Mouse (Mus musculus) intestine, embryonic 15.5 days (tissue): ENCODE measurements around the gene Nrd1. TPM values are rescaled to one million over a fixed set of nuclear protein-coding genes. Genes with fewer than 3 reads are reported as not detected.

ENCODE experiments used
- ATAC-seq: fragments of 200-750 bp; cut with Nextera tagmentation; 2 replicates; pipeline ENCODE4 v1.8.0; 2017; ENCODE audit warnings: moderate TSS enrichment, moderate library complexity
- H3K27ac ChIP-seq: fragments of 300-500 bp; sonication (generic); 2 replicates; pipeline ENCODE4 v1.5.1; 2015; ENCODE audit warnings: mild to moderate bottlenecking, inconsistent platforms
- H3K27me3 ChIP-seq: fragments of 300-500 bp; sonication (generic); replicated peaks from 2 replicates; pipeline ENCODE4 v1.6.1; 2015; ENCODE audit warnings: inconsistent platforms
- H3K36me3 ChIP-seq: fragments of 300-500 bp; sonication (generic); 2 replicates; pipeline ENCODE4 v1.6.1; 2015; ENCODE audit warnings: inconsistent platforms
- H3K4me1 ChIP-seq: fragments of 300-500 bp; sonication (generic); replicated peaks from 2 replicates; pipeline ENCODE4 v1.6.1; 2015; ENCODE audit warnings: inconsistent platforms
- H3K4me2 ChIP-seq: fragments of 300-500 bp; sonication (generic); replicated peaks from 2 replicates; pipeline ENCODE4 v1.6.1; 2015; ENCODE audit warnings: mild to moderate bottlenecking, inconsistent platforms
- H3K4me3 ChIP-seq: fragments of 300-500 bp; sonication (generic); replicated peaks from 2 replicates; pipeline ENCODE4 v1.5.1; 2015; ENCODE audit warnings: inconsistent platforms
- H3K9ac ChIP-seq: fragments of 300-500 bp; sonication (generic); 2 replicates; pipeline ENCODE4 v1.6.1; 2015; ENCODE audit warnings: inconsistent platforms
- H3K9me3 ChIP-seq: fragments of 300-500 bp; sonication (generic); 2 replicates; pipeline ENCODE4 v1.6.1; 2016; ENCODE audit warnings: inconsistent platforms
- WGBS: fragments of 180-500 bp; shearing (Covaris S2); methylation state at CpG from one replicate; pipeline ENCODE4 v1.1.7; 2015; 5-methylcytosine and 5-hydroxymethylcytosine counted together
- polyA plus RNA-seq: library from polyadenylated mRNA; unstranded; fragments of >200 nt; fragmentation: Nextera tagmentation; extraction: Ambion mirVana; gene quantifications from 2 replicates; pipeline ENCODE4 v1.2.1, GENCODE M21; 2015

Gene Nrd1
- polyA plus RNA-seq, 1 experiment from 2014 or later: 56.0 TPM

- WGBS: 88% methylated on average over 3 of the region's 3 CpGs
- no peaks in the 10 kb centered on the region for H3K9me3 ChIP-seq
Measured at GRCm38 (mm10) chr4:109073296-109073695, 72.8 kb downstream of the Nrd1 start.

GRCm38 (mm10) chr4:109078941-109079340 is 78.5 kb downstream of the Nrd1 start:
- H3K4me2 ChIP-seq: no peak overlapping the region
- ATAC-seq: no peak
- H3K36me3 ChIP-seq: peaks cover 5% of the 10 kb centered on the region; the same call in 1 of the 2 replicates
- 90% methylated on average over 7 of the region's 7 CpGs for WGBS
- H3K27me3 ChIP-seq: no peaks in the 10 kb centered on the region
- H3K4me3 ChIP-seq: no peak overlapping the region
- H3K9ac ChIP-seq: no peak overlapping the region
- no peak overlapping the region for H3K27ac ChIP-seq
- no peaks in the 10 kb centered on the region for H3K4me1 ChIP-seq
- no peaks in the 10 kb centered on the region for H3K9me3 ChIP-seq

More at GRCm38 (mm10) chr4:109073296-109073695, 72.8 kb downstream of the Nrd1 start:
- Histone ChIP-seq H3K4me1 (no peaks in the 10 kb centered on the region), H3K4me2 (no peak overlapping the region), H3K27me3 (no peaks in the 10 kb centered on the region), H3K9ac (no peak overlapping the region), H3K27ac (no peak overlapping the region), H3K36me3 (peaks cover 9% of the 10 kb centered on the region), H3K4me3 (no peak overlapping the region)
- ATAC-seq: no peak

- H3K9me3 ChIP-seq: no peaks in the 10 kb centered on the region
- H3K36me3 ChIP-seq: peaks cover 5% of the 10 kb centered on the region; the same call in 1 of the 2 replicates
- ATAC-seq: no peak
- no peaks in the 10 kb centered on the region for H3K27me3 ChIP-seq
- H3K4me2 ChIP-seq: no peak overlapping the region
- no peak overlapping the region for H3K4me3 ChIP-seq
- 68% methylated on average over 3 of the region's 3 CpGs for WGBS
- no peak overlapping the region for H3K9ac ChIP-seq
- H3K27ac ChIP-seq: no peak overlapping the region
- no peaks in the 10 kb centered on the region for H3K4me1 ChIP-seq
Measured at GRCm38 (mm10) chr4:109079676-109080075, 79.2 kb downstream of the Nrd1 start.

- Histone ChIP-seq H3K4me2 (no peak overlapping the region), H3K27me3 (no peaks in the 10 kb centered on the region), H3K36me3 (peaks cover 5% of the 10 kb centered on the region; the same call in 1 of the 2 replicates), H3K9ac (no peak overlapping the region), H3K4me3 (no peak overlapping the region), H3K4me1 (no peaks in the 10 kb centered on the region), H3K27ac (no peak overlapping the region), H3K9me3 (no peaks in the 10 kb centered on the region)
- no peak for ATAC-seq
- WGBS: 53% methylated on average over 5 of the region's 5 CpGs
Measured at GRCm38 (mm10) chr4:109080118-109080517, 79.7 kb downstream of the Nrd1 start.

GRCm38 (mm10) chr4:109089171-109089570 is 88.7 kb downstream of the Nrd1 start:
- Histone ChIP-seq H3K4me2 (no peak overlapping the region), H3K4me1 (peaks cover 5% of the 10 kb centered on the region; the same call in 1 of the 2 replicates), H3K27me3 (no peaks in the 10 kb centered on the region), H3K9me3 (no peaks in the 10 kb centered on the region), H3K27ac (no peak overlapping the region), H3K4me3 (no peak overlapping the region), H3K9ac (no peak overlapping the region), H3K36me3 (no peaks in the 10 kb centered on the region)
- WGBS: 92% methylated on average over 5 of the region's 5 CpGs
- no peak for ATAC-seq

GRCm38 (mm10) chr4:109089999-109090398 is 89.5 kb downstream of the Nrd1 start:
- 29% methylated on average over 6 of the region's 6 CpGs for WGBS
- peak; percentile 51 for ATAC-seq
- no peak overlapping the region for H3K4me2 ChIP-seq

GRCm38 (mm10) chr4:109091241-109091777 is 90.9 kb downstream of the Nrd1 start:
- 82% methylated on average over 8 of the region's 8 CpGs for WGBS
- Histone ChIP-seq H3K4me1 (peaks cover 11% of the 10 kb centered on the region; the same call in 1 of the 2 replicates), H3K27me3 (no peaks in the 10 kb centered on the region), H3K4me2 (no peak overlapping the region), H3K4me3 (no peak overlapping the region), H3K9ac (no peak overlapping the region), H3K36me3 (0 out of 2 replicates have a peak, but pooled peaks cover under 1% of the 10 kb centered on the region), H3K27ac (no peak overlapping the region), H3K9me3 (no peaks in the 10 kb centered on the region)
- no peak for ATAC-seq

More at GRCm38 (mm10) chr4:109089999-109090398, 89.5 kb downstream of the Nrd1 start:
- H3K27me3 ChIP-seq: no peaks in the 10 kb centered on the region
- peaks cover 9% of the 10 kb centered on the region; the same call in 1 of the 2 replicates for H3K4me1 ChIP-seq
- no peaks in the 10 kb centered on the region for H3K36me3 ChIP-seq
- H3K9ac ChIP-seq: no peak overlapping the region
- no peaks in the 10 kb centered on the region for H3K9me3 ChIP-seq
- H3K27ac ChIP-seq: no peak overlapping the region
- no peak overlapping the region for H3K4me3 ChIP-seq

GRCm38 (mm10) chr4:109092344-109092743 is 91.9 kb downstream of the Nrd1 start:
- ATAC-seq: no peak
- H3K36me3 ChIP-seq: 0 out of 2 replicates have a peak, but pooled peaks cover 3% of the 10 kb centered on the region
- no peak overlapping the region for H3K4me2 ChIP-seq
- no peaks in the 10 kb centered on the region for H3K27me3 ChIP-seq
- H3K4me1 ChIP-seq: peaks cover 11% of the 10 kb centered on the region; the same call in 1 of the 2 replicates
- 85% methylated on average over 5 of the region's 5 CpGs for WGBS
- H3K4me3 ChIP-seq: no peak overlapping the region
- no peak overlapping the region for H3K27ac ChIP-seq
- H3K9me3 ChIP-seq: no peaks in the 10 kb centered on the region
- H3K9ac ChIP-seq: no peak overlapping the region

GRCm38 (mm10) chr4:109094269-109094668 is 93.8 kb downstream of the Nrd1 start:
- no peak overlapping the region for H3K9ac ChIP-seq
- no peak overlapping the region for H3K4me3 ChIP-seq
- no peak overlapping the region for H3K4me2 ChIP-seq
- 46% methylated on average over 2 of the region's 2 CpGs for WGBS
- no peaks in the 10 kb centered on the region for H3K27me3 ChIP-seq
- 0 out of 2 replicates have a peak, but pooled peaks cover 3% of the 10 kb centered on the region for H3K36me3 ChIP-seq
- H3K4me1 ChIP-seq: peaks cover 11% of the 10 kb centered on the region; the same call in 1 of the 2 replicates
- ATAC-seq: no peak
- no peak overlapping the region for H3K27ac ChIP-seq
- H3K9me3 ChIP-seq: no peaks in the 10 kb centered on the region

GRCm38 (mm10) chr4:109098861-109099260 is 98.4 kb downstream of the Nrd1 start:
- Histone ChIP-seq H3K27me3 (no peaks in the 10 kb centered on the region), H3K4me3 (no peak overlapping the region), H3K27ac (no peak overlapping the region), H3K4me1 (peaks cover 11% of the 10 kb centered on the region; the same call in 1 of the 2 replicates), H3K9me3 (no peaks in the 10 kb centered on the region), H3K4me2 (no peak overlapping the region), H3K36me3 (peaks cover 7% of the 10 kb centered on the region; the same call in 1 of the 2 replicates), H3K9ac (no peak overlapping the region)
- WGBS: 86% methylated on average over 3 of the region's 3 CpGs
- ATAC-seq: no peak

- 91% methylated on average over 5 of the region's 5 CpGs for WGBS
- H3K36me3 ChIP-seq: peaks cover 4% of the 10 kb centered on the region; the same call in 1 of the 2 replicates
- no peak overlapping the region for H3K9ac ChIP-seq
- peaks cover 4% of the 10 kb centered on the region; the same call in 1 of the 2 replicates for H3K4me1 ChIP-seq
- no peak overlapping the region for H3K27ac ChIP-seq
- no peaks in the 10 kb centered on the region for H3K27me3 ChIP-seq
- ATAC-seq: no peak
- H3K4me2 ChIP-seq: no peak overlapping the region
- H3K4me3 ChIP-seq: no peak overlapping the region
- H3K9me3 ChIP-seq: no peaks in the 10 kb centered on the region
Measured at GRCm38 (mm10) chr4:109102574-109102973, 102.1 kb downstream of the Nrd1 start.

GRCm38 (mm10) chr4:109103145-109103883 is 102.9 kb downstream of the Nrd1 start:
- WGBS: 47% methylated on average over 9 of the region's 9 CpGs
- no peaks in the 10 kb centered on the region for H3K27me3 ChIP-seq
- no peak overlapping the region for H3K9ac ChIP-seq
- no peak overlapping the region for H3K4me2 ChIP-seq
- H3K4me3 ChIP-seq: no peak overlapping the region
- no peaks in the 10 kb centered on the region for H3K9me3 ChIP-seq
- H3K36me3 ChIP-seq: peaks cover 4% of the 10 kb centered on the region; the same call in 1 of the 2 replicates
- no peak for ATAC-seq
- H3K4me1 ChIP-seq: peaks cover 4% of the 10 kb centered on the region; the same call in 1 of the 2 replicates
- no peak overlapping the region for H3K27ac ChIP-seq
